Mouse (Mus musculus) brain, embryonic 14.5 days (tissue): Measurements from ENCODE around the gene Tspan5. TPM values are rescaled to one million over a fixed set of nuclear protein-coding genes. Genes with fewer than 3 reads are reported as not detected.

Experiments
- DNase-seq: peaks from one replicate; pipeline ENCODE4 v3.0.0-alpha.2; 2011; ENCODE audit warnings: low read depth
- CTCF ChIP-seq: fragments of 200-500 bp; IDR thresholded peaks from 2 replicates; pipeline ENCODE4 v1.5.1; 2012; ENCODE audit warnings: inconsistent platforms, mild to moderate bottlenecking, moderate library complexity, borderline replicate concordance; ENCODE audit not compliant: insufficient read depth, insufficient read length; ENCODE audit errors: extremely low read depth
- POLR2A ChIP-seq: fragments of 200-500 bp; IDR thresholded peaks from 2 replicates; pipeline ENCODE4 v1.6.1; 2012; ENCODE audit warnings: mild to moderate bottlenecking, inconsistent platforms, borderline replicate concordance; ENCODE audit not compliant: poor library complexity, insufficient read depth, insufficient read length, severe bottlenecking; ENCODE audit errors: extremely low read depth
- polyA plus RNA-seq: library from polyadenylated mRNA; depleted of rRNA; stranded (reverse); fragments of >200 nt; gene quantifications from 2 replicates; pipeline ENCODE4 v1.2.3, GENCODE M21; 2012; rRNA removed

Gene Tspan5
- polyA plus RNA-seq = 97.1 and 109 TPM in 2 replicates

DNA sequence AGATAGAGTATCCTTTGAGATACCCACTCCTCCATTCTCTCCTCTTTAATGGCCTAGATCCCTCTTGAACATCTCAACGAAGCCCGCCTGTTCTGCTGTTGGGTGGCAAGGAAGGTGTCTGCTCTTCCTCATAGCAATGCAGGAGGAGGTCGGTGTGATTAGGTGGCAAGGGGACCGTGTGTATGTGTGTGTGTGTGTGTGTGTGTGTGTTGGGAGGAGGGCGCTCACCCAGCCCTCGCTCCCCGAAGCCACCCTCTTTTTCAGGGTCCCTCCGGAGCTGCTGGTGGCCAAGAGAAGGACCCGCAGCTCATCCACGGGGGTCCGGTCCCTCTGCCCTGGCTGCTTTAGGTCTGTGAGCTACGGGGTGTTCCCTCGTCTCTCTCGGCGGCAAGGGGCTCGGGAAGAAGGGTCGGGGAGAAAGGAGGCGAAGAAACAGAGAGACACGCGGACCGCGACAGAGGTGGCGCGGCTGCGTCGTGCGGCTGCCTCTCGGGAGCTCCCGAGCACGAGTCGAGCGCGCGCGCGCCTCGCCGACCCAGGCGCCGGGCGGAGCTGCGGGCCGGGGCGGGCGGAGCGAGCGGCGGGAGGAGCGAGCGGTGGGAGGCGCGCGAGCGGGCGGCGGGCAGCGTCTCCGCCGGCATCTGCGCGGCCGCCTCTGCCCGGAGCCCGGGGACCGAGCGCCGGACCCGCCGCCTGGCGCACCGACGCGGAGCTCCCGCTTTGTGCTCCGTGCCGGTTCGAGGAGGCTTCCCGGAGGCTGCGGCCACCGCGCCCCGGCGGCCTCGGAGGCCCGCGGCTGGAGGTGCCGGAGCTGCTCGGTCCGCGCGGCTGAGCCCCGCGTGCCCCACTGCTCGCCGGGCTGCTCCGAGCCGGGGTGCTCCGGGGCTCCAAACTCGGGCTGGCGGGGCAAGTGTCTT is at the start of gene Tspan5:
Gene Tspan5 (plus strand): TSS at position 547 of the 917 bp plus-strand sequence.
- peak; percentile 77 for TF ChIP-seq POLR2A
- TF ChIP-seq CTCF = no peak
- DNase-seq = peak; percentile 94

DNA sequence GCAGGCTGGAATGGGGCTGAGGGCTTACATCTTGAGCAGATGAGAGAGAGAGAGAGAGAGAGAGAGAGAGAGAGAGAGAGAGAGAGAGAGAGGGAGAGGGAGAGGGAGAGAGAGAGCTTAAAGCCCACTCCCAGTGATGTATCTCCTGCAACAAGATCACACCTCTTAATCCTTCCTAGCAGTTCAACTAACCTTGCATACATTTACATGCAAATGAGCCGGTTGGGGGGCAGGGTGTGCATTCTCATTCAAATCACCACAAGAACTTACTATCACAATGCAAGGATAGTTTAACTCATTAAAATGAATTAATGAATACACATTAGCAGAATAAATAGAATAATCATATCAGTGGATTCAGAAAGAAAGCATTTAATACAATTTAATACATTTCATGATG is 49.7 kb upstream of the Tspan5 start:
- TF ChIP-seq CTCF = no peak
- TF ChIP-seq POLR2A = no peak
- DNase-seq = peak; percentile 57

DNA sequence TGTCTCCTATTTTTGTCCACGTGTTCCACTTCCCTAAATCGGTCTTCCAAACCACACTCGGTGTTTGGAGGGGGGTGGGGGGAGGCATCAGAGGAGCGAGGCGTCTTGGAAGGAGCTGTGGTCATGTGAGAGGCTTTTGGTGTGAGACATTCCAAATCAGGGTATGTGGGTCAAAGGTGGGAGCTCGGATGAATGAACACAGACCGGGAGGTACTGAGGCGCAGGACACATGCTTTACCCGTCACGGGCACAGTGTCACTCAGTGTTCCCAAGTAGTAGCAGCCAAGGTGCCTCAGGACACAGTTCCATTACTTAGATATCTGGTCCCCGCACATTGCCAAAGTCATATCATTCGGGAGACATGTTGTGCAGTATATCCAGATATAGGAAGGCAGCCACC is 38.6 kb upstream of the Tspan5 start:
- no peak for TF ChIP-seq CTCF
- no peak for TF ChIP-seq POLR2A
- no peak for DNase-seq

DNA sequence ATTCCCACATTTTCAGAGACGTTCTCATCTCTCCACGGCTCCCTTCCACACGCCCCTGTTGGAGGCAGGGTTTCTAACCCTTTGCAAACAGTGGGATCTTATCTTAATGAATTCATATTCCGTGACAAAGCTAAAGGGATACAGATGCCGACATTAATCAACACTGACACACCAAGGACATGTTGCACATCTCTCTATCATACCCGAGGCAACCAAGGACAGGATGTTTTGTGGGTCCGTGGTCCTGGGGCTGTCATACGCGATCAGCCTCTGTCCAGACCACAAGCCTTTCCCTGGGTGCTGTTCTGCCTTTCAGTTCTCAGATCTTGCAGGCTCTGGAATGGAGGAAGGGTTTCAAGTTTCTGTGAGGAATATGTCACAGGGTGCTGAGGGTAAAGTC is 37.5 kb upstream of the Tspan5 start:
- TF ChIP-seq POLR2A = no peak
- no peak for TF ChIP-seq CTCF
- DNase-seq = no peak

DNA sequence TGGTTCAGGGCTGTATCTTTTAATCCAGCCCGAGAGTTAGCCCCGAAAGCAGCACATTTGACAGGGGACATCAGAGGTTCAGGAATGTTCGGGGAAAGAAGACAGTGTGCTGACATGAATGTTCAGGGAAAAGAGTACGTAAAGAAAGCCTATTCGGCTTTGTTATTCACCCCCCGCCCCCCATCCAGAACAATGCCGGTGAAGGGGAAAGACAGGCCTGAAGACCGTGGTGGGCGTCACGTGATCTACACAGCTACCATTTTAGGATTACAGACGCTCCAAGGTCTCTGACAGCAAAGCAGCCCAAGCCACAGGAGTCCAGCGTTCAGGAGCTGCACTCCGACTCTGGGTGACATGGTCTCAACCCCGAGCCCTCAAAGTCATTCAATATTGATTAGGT is 36.1 kb upstream of the Tspan5 start:
- no peak for TF ChIP-seq CTCF
- TF ChIP-seq POLR2A = no peak
- peak; percentile 43 for DNase-seq

DNA sequence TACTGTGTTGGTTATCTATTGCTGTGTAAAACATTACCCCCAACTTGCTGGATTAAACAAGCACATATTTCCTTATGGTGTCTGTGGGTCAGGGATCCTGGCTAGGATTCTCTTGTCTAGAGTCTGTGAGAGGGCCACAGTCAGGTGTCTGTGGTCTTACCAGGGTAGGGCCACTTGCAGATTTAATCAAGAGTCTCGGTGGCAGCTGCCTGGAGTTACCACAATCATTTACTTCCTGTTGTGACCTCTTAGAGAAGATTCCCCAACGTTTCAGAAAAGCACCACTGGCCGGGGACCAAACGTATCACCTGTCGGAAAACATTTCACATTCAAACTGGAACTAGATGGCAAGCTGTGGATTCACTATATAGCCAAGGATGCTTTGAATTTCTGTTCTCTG is 32.8 kb upstream of the Tspan5 start:
- no peak for DNase-seq
- TF ChIP-seq POLR2A = no peak
- no peak for TF ChIP-seq CTCF

DNA sequence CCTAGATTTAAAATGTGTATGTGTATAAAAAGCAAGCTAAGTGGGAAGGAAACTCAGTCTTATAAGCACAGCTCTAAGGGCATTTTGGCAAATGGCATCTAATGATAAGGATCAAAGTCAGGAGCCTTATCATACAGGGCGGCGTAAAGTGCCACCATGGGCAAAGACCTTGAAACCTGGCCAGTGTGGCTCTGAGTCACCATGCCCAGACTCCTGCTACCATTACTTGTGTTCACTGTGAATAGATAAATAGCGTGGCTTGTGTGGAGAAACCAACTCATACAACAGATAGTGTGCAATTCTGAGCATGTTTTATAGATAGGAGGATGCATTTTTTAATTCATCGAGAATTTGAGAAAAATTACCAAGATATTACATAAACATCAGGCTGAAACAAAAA is 30.0 kb upstream of the Tspan5 start:
- no peak for DNase-seq

DNA sequence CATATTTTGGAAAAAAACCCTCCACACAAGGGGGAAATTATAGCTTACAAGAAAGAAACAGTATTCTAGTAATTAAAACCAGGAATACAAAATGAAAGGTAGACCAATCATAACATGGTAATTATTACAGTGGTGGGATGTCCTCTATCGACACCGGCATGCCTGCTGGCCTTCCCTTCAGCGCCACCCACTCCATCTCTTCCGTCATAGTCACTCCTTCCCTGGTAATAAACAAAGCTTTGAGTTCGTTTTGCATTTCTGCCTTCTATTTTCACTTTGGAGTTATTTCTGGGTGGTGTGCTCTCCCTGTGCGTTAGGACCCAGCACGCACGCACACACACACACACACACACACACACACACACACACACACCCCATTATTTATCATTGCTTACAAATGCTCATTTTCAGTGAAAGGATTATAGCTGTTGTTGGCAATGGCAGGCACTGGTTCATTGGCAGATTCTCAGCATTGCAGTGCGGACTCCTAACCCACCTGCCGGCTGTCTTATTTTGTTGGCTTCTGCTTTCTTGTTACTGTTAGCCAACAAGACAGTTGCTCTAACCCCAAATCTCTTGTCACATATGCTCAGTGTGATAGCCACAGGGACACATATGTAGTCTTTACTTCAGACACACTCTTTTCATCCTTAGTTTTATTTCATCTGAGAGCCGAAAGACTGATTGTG is 29.4 kb upstream of the Tspan5 start:
- TF ChIP-seq POLR2A (no peak), CTCF (no peak)
- peak; percentile 75 for DNase-seq

More for the DNA sequence above, 30.0 kb upstream of the Tspan5 start:
- TF ChIP-seq CTCF (no peak), POLR2A (no peak)

DNA sequence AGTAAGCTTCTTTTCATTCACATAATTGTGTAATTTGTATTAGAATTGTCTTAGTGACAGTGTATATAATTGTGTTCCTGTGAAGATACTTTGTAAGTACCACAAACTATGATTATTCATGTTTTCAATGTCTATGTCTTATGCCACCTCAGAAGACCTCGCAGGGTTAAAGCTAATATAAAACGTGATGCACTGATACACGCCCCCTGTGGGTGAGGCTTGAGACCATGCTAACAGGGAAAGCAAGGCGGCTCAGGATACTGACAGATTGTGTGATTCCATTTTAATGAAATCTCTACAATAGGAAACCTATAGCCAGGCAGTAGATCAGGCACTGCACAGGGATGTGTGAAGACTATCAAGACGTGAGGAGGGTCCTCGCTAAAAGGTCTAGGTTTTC is 28.9 kb upstream of the Tspan5 start:
- TF ChIP-seq CTCF = peak; percentile 48; the same call in 1 of the 2 replicates
- TF ChIP-seq POLR2A = no peak
- DNase-seq = peak; percentile 50

DNA sequence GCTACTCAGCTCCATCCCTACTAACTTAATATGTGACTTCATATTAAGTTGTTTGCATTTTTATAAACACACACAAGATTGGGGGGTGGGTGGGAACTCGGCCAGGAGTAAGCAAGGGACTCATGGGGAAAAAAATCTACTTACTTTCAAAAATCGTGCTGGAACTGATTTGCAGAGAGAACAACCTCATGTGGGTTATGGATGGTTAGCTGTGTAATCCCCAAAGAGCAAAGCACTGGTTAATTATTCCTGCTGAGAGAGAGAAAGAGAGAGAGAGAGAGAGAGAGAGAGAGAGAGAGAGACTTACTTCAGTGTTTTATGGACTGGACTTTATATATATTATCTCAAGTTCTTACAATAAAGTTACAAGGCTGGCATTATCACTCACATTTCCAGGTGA is 27.2 kb upstream of the Tspan5 start:
- DNase-seq = no peak
- no peak for TF ChIP-seq CTCF
- no peak for TF ChIP-seq POLR2A

DNA sequence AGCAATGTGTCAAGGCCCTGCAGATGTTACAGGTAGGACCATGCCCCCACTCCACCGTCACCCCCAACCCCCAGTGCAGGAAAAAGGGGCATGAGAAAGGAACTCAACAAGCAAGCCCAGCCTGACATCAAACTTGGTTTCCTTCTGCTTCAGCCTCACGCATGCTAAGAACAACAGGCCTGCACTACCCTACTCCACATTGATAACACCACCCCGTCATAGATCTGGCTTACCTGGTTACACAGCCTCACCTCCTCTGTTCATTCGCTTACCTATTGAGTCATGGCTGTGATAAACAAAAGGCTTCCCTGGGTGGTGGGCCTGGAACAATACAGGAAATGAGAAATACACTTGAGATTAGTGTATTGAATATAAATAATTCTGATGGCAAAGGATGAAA is 26.8 kb upstream of the Tspan5 start:
- DNase-seq = no peak

More for the DNA sequence above, 26.8 kb upstream of the Tspan5 start:
- no peak for TF ChIP-seq POLR2A
- TF ChIP-seq CTCF = no peak
